Mouse (Mus musculus): ENCODE measurements at regions not wholly inside any gene's neighbourhood (a gene's known extent, or its start where the extent isn't known, plus 50 kb on each side); places are given as distances from the start of the nearest gene placed in this dataset.

DNA sequence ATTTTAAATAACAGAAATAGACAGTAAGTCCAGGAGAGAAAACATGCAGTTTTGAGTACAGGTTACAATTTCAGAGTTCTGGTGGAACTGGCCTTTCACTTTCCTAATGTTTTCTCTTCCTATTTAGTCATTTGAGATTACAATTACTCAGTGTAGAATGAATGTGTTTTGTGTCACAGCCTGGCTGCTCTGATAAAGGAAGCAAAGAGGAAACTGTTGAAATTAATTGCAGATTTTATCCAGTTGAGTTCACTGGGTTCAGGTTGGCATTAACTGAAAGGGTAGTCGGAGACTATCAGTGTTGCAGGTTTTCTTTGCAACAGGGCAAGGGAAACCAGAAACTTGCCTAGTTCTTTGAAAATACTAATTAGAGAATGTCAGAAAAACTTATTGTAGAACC is 542.1 kb downstream of the Dnah5 start:
- no peak overlapping the region for H3K4me2 ChIP-seq (ENCODE audit: insufficient read depth, low read depth, poor library complexity, severe bottlenecking)
- dilution Hi-C loops (cut with MboI; ENCODE audit: extremely low pct_ligation_motif_present, extremely low pct_unique_long_range_greater_than_20kb, low sequenced_read_pairs) (no loop called here), in situ Hi-C loops (cut with MboI; ENCODE audit: low pct_ligation_motif_present, low pct_unique_long_range_greater_than_20kb, low sequenced_read_pairs) (no loop called here)
- no peaks in the 10 kb centered on the region for H3K27me3 ChIP-seq (replicated peaks)
- H3K9me3 ChIP-seq (replicated peaks; ENCODE audit: low read length), result peaks cover 50% of the 10 kb centered on the region
- no peak overlapping the region for H3K4me3 ChIP-seq (replicated peaks in 1 of 3; ENCODE audit: low read depth in 2 of 3, low read length in 2 of 3, poor library complexity in 1 of 3)
- H3K9ac ChIP-seq (ENCODE audit: insufficient read depth, low read depth), result no peak overlapping the region
- no peaks in the 10 kb centered on the region for H3K36me3 ChIP-seq (replicated peaks in 1 of 2; ENCODE audit: control insufficient read depth in 1 of 2, insufficient read depth in 1 of 2, low read length in 1 of 2)
- H3K4me1 ChIP-seq (ENCODE audit: control insufficient read depth in 1 of 2, insufficient read depth in 2 of 2), result no peaks in the 10 kb centered on the region
- TF ChIP-seq NELFE (IDR thresholded peaks at IDR 0.05; ENCODE audit: low read depth, low read length) (no peak), ZNF384 (IDR thresholded peaks at IDR 0.05; ENCODE audit: low read depth, low read length) (no peak), USF2 (conservative IDR thresholded peaks at IDR 0.05; ENCODE audit: low read depth, low read length) (no peak), JUN (IDR thresholded peaks at IDR 0.05; ENCODE audit: insufficient read depth, low read depth, low read length) (no peak), JUND (conservative IDR thresholded peaks at IDR 0.05; ENCODE audit: low read depth, low read length) (no peak), HCFC1 (IDR thresholded peaks at IDR 0.05; ENCODE audit: low read depth, low read length) (no peak), UBTF (IDR thresholded peaks at IDR 0.05; ENCODE audit: low read depth, low read length) (no peak), MEF2A (IDR thresholded peaks at IDR 0.05; ENCODE audit: borderline replicate concordance, low read depth, low read length) (no peak)
- DNase-seq (ENCODE audit: extremely low read depth), result no peak
- no peaks in the 10 kb centered on the region for H3K79me2 ChIP-seq (replicated peaks; ENCODE audit: control insufficient read depth, extremely low read depth, insufficient read depth, poor library complexity, severe bottlenecking)
- no peak overlapping the region for H3K27ac ChIP-seq (ENCODE audit: insufficient read depth, low read depth)

GRCm38 (mm10) chr15:28746603-28747002 is 543.1 kb downstream of the Dnah5 start:
- Histone ChIP-seq H3K27me3 (replicated peaks) (no peaks in the 10 kb centered on the region), H3K4me2 (ENCODE audit: insufficient read depth, low read depth, poor library complexity, severe bottlenecking) (no peak overlapping the region), H3K4me1 (ENCODE audit: control insufficient read depth in 1 of 2, insufficient read depth in 2 of 2) (no peaks in the 10 kb centered on the region), H3K4me3 (replicated peaks in 1 of 3; ENCODE audit: low read depth in 2 of 3, low read length in 2 of 3, poor library complexity in 1 of 3) (no peak overlapping the region), H3K9ac (ENCODE audit: insufficient read depth, low read depth) (no peak overlapping the region), H3K79me2 (replicated peaks; ENCODE audit: control insufficient read depth, extremely low read depth, insufficient read depth, poor library complexity, severe bottlenecking) (no peaks in the 10 kb centered on the region), H3K27ac (ENCODE audit: insufficient read depth, low read depth) (no peak overlapping the region), H3K9me3 (replicated peaks; ENCODE audit: low read length) (peaks cover 58% of the 10 kb centered on the region), H3K36me3 (replicated peaks in 1 of 2; ENCODE audit: control insufficient read depth in 1 of 2, insufficient read depth in 1 of 2, low read length in 1 of 2) (no peaks in the 10 kb centered on the region)
- TF ChIP-seq HCFC1 (IDR thresholded peaks at IDR 0.05; ENCODE audit: low read depth, low read length), result no peak
- no peak for TF ChIP-seq GABPA (IDR thresholded peaks at IDR 0.05; ENCODE audit: insufficient replicate concordance, low read depth, low read length)
- no peak for TF ChIP-seq PAX5 (IDR thresholded peaks at IDR 0.05; ENCODE audit: low read length)
- no peak for TF ChIP-seq ZNF384 (IDR thresholded peaks at IDR 0.05; ENCODE audit: low read depth, low read length)
- TF ChIP-seq MAFK (IDR thresholded peaks at IDR 0.05; ENCODE audit: insufficient replicate concordance, low read length), result no peak
- no peak for TF ChIP-seq USF1 (IDR thresholded peaks at IDR 0.05; ENCODE audit: low read depth, low read length)
- no peak for TF ChIP-seq RCOR1 (conservative IDR thresholded peaks at IDR 0.05; ENCODE audit: low read depth, low read length)
- no peak for TF ChIP-seq ELF1 (IDR thresholded peaks at IDR 0.05; ENCODE audit: low read depth, low read length)
- TF ChIP-seq POLR2AphosphoS2 (IDR thresholded peaks at IDR 0.05; ENCODE audit: low read depth, low read length), result no peak
- TF ChIP-seq NELFE (IDR thresholded peaks at IDR 0.05; ENCODE audit: low read depth, low read length), result no peak
- no peak for TF ChIP-seq ZMIZ1 (IDR thresholded peaks at IDR 0.05; ENCODE audit: low read depth, low read length)
- no peak for TF ChIP-seq JUND (conservative IDR thresholded peaks at IDR 0.05; ENCODE audit: low read depth, low read length)
- TF ChIP-seq MAX (IDR thresholded peaks at IDR 0.05; ENCODE audit: low read length), result no peak
- TF ChIP-seq ETS1 (conservative IDR thresholded peaks at IDR 0.05; ENCODE audit: low read depth, low read length), result no peak
- no peak for TF ChIP-seq ZC3H11A (IDR thresholded peaks at IDR 0.05; ENCODE audit: low read depth, low read length)
- TF ChIP-seq E2F4 (IDR thresholded peaks at IDR 0.05; ENCODE audit: insufficient replicate concordance, low read depth, low read length), result no peak
- TF ChIP-seq TCF12 (IDR thresholded peaks at IDR 0.05; ENCODE audit: low read depth, low read length), result no peak
- in situ Hi-C loops (cut with MboI; ENCODE audit: low pct_ligation_motif_present, low pct_unique_long_range_greater_than_20kb, low sequenced_read_pairs), result no loop called here
- DNase-seq (ENCODE audit: extremely low read depth), result no peak
- dilution Hi-C loops (cut with MboI; ENCODE audit: extremely low pct_ligation_motif_present, extremely low pct_unique_long_range_greater_than_20kb, low sequenced_read_pairs), result no loop called here
